Mouse (Mus musculus) lung, postnatal 0 days (tissue): ENCODE data around the gene Map3k14.

ENCODE experiments used
- CTCF ChIP-seq: IDR thresholded peaks from 2 replicates; pipeline ENCODE4 v1.5.1; 2016; ENCODE audit warnings: antibody characterized with exemption, mild to moderate bottlenecking
- EP300 ChIP-seq: IDR thresholded peaks from 2 replicates; pipeline ENCODE4 v1.6.1; 2016; ENCODE audit warnings: antibody characterized with exemption, mild to moderate bottlenecking, control low read depth

GRCm38 (mm10) chr11:103268905-103269304 is 1.6 kb upstream of the Map3k14 start:
- TF ChIP-seq EP300 (no peak), CTCF (no peak)
